Mouse (Mus musculus) urinary bladder, postnatal 4 days (tissue): ENCODE data around the gene Sh3bp1.

Experiments
- DNase-seq, 2 experiments: peaks; one replicate each; pipeline ENCODE4 v3.0.0; 2021 to 2022; ENCODE audit warnings: low spot score in 2 of 2

The Sh3bp1 gene

GRCm38 (mm10) chr15:78915660-78916017 is 16.1 kb downstream of the Sh3bp1 start:
- peak in 1 of 2 experiments; percentile 53 for DNase-seq

DNA sequence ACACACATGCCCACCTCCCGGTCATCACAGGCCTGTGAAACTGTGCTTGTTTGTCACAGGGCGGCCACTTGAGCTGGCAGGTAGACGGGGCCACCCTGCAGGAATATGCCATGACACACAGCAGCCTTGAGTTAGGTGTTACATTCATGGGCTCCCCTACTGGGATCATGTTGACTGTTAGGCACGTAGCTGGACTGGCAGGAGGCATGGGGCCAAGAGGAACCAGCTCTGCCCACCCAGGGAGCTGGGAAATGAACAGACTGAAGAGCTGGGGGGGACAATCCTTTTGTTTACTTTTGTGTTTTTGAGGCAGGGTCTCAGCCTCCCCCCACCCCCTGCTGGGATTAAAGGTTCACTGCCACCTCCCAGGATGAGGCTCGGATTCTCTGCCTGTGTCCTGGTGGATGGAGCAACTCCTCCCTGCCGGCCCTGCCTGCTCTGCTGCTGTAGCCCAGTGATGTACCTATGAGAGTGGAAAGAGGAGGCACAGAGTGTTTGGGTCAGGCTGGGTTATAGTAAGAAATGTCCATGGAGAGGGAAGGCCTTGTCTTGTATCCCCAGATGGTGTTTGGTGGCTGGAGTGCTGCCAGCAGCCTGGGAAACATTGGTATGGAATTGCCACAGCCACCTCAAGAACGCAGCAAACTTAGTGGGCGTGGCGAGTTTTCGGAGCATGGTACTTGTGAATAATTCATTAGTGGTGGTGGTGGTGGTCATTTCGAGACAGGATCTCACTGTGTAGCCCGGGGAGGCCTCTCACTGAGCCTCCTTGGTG is 16.7 kb downstream of the Sh3bp1 start:
- no peak for DNase-seq

DNA sequence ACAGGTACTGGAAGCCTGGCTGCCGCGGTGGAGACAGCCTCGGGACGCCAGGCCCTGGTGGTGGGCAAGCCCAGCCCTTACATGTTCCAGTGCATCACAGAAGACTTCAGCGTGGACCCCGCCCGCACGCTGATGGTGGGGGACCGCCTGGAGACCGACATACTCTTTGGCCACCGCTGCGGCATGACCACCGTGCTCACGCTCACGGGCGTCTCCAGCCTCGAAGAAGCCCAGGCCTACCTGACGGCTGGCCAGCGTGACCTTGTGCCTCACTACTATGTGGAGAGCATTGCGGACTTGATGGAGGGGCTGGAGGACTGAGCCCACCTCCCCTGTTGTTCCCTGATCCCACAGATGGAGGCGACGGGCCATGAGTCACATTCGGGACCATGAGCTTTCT is 18.6 kb downstream of the Sh3bp1 start:
- DNase-seq = no peak

DNA sequence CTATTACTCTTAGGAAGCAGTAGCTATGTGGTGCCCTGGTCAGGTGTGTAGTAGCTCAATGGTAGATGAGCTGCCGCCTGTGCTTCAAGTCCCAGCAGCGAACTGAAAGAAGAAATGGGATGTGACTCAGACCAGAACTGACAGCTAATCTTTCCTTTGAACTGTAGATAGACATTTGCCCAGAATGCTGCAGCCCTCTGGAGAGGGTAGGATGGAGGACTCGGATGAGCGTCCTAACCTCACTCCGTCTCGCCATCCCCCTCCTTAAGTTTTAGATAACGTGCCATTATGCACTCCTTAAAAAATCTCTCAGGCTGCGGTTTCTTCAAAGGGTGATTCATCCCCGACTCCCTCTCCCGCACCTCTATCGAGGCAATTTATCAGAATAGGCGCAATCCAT is 20.3 kb downstream of the Sh3bp1 start:
- DNase-seq = no peak

- no peak for DNase-seq
Measured at GRCm38 (mm10) chr15:78922700-78923099, 23.1 kb downstream of the Sh3bp1 start.

DNA sequence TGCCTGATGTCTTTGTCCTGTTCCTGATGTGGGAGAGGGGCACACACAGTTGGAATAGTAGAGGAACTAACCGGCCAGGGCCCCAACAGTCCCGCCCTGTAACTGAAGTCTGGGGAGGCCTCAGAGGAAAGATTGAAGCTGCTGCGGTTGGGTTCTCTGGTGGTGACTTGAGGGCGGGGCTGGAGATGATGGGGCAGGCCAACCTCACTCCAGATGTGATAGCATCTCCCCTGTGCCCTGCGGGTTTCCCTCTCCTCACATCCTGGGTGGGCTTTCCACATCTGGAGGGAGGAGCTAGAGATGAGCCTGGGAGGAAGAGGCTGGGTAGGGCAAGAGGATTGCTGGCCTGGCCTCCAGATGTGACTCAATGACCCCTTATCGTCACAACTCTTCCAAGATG is 24.0 kb downstream of the Sh3bp1 start:
- no peak for DNase-seq

GRCm38 (mm10) chr15:78925129-78925528 is 25.6 kb downstream of the Sh3bp1 start:
- no peak for DNase-seq

- DNase-seq = peak; percentile 91 to 93
Measured at GRCm38 (mm10) chr15:78926021-78926919, 26.7 kb downstream of the Sh3bp1 start, which contains the start of gene Lgals1. Gene Lgals1 (plus strand): TSS chr15:78926725.

GRCm38 (mm10) chr15:78927021-78927787 is 27.6 kb downstream of the Sh3bp1 start:
- peak in 1 of 2 experiments; percentile 36 for DNase-seq

GRCm38 (mm10) chr15:78927788-78928457 is 28.4 kb downstream of the Sh3bp1 start:
- peak; percentile 81 to 83 for DNase-seq

DNA sequence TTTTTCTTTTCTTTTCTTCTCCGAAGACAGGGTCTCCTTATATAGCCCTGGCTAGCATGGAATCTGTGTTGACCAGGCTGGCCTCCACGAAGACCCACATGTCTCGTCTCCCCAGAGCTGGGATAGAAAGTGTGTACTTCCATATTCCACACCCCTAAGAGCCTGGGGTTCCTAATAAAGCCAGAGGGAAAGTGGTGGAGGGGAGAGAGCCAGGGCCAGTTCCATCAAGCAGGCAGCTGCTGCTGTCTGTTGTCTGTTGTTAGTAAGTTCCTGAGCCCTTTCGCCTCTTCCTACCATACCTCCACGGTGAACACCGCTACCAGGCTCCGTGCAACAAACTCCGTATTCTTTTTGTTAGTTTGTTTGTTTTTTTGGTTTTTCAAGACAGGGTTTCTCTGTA is 29.0 kb downstream of the Sh3bp1 start:
- DNase-seq = no peak

DNA sequence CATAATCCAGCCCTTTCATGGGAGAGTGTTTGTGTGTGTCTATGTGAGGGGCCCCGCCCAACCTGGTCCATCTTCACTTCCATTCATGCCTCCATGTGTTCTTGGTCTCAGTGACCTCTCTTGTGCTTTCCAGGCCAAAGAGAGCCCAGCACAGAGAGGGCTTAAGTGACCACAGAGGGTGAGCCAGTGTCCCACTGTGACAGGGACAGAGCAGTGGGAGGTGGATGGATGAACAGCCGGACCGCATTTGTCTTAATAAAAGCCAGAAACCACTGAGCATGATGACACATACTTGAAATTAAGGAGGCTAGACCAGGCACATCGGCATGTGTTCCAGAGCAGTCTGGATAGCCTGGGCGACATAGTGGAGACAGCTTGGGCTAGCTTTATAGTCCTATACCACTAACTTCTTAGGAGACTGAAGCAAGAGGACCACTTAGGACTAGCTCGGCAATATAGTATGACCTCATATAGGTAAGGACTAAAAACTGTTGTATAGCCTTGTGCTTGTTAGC is 30.7 kb downstream of the Sh3bp1 start:
- no peak for DNase-seq

DNA sequence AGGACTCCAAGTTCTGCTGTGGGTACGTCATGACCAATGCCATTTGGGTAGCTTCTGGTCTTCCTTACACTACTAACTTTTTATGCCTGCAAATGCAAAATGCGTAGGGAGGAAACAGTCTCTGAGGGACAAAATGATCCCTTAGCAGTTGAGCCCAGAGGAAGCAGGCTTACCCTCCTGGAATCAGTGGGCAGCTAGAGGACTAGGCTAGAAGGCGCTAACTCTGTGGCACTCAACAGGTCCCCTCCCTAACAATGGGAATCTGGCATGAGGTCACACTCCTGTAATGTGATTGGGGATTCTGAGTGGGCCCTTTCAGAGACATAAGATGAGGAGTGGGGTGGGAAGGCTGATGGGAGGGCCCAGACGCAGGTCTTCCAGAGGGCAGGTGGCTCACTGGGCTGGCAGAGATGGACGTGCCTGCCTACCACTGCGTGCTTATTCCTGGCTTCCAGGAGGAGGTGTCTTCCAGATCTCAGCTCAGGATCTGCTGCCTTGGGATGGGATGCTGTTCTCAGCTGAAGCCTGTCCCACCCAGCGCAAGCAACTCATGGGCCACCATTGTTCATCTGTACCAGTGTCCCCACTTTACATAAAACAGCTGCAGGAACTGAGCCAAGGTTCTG is 31.3 kb downstream of the Sh3bp1 start:
- DNase-seq = no peak

DNA sequence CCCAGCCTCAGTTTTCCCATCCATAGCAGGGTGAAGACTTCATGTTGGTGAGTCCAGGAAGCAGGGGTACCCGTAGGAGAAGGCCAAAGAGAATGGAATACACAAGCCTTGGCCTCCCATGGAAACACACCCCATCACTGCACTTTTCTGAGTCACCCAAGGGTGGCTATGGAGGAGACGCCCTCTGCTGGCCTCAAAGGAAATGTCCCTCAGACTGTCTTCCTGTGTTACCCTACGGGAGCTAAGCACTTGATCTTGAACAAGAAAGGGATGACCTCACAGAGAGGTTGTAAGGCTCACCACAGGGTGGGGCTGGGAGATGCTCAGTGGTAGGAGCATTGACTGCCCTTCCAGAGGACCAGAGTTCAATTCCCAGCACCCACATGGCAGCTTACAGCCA is 32.0 kb downstream of the Sh3bp1 start:
- no peak for DNase-seq

GRCm38 (mm10) chr15:78934784-78935320 is 35.3 kb downstream of the Sh3bp1 start, which contains the start of gene Nol12:
Gene Nol12 (plus strand): TSS chr15:78934933.
- peak; percentile 75 to 79 for DNase-seq

- no peak for DNase-seq
Measured at GRCm38 (mm10) chr15:78936403-78936802, 36.8 kb downstream of the Sh3bp1 start.

- no peak for DNase-seq
Measured at GRCm38 (mm10) chr15:78937311-78937710, 37.7 kb downstream of the Sh3bp1 start.

DNA sequence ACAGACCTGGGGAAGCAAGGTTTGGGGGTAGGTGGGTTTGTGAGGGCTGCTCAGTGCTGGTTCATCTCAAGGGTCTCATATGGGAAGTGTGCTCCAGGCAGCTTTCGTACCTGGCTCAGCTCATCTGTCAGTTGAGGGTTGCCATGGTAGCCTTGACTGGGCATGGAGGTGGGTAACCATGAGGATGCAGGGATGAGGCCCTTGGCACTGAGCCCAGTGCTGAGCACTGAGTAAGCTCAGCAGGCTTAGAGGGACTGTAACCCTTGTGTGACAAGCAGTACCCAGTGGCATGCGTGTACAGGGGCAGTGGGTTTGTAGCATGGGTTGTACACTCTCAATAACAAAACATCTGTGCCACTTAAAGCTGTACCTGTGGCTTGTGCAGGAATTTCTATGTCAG is 38.4 kb downstream of the Sh3bp1 start:
- no peak for DNase-seq

DNA sequence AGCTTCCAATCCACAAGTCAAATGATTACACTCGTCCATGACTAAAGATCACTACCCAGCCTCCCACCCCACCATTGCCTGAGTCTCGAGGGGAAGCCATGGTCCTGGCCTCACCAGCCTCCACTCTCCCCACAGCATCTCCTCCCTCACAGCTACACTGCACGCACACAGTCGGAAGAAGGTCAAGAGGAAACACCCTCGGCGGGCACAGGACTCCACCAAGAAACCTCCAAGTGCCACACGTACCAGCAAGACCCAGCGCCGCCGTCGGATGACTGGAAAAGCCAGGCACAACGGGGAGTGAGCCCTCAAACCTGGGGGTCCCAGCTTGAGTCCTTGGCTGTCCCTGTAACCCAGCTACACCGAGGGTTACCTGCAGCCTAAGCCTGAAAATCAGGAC is 40.8 kb downstream of the Sh3bp1 start:
- no peak for DNase-seq

DNA sequence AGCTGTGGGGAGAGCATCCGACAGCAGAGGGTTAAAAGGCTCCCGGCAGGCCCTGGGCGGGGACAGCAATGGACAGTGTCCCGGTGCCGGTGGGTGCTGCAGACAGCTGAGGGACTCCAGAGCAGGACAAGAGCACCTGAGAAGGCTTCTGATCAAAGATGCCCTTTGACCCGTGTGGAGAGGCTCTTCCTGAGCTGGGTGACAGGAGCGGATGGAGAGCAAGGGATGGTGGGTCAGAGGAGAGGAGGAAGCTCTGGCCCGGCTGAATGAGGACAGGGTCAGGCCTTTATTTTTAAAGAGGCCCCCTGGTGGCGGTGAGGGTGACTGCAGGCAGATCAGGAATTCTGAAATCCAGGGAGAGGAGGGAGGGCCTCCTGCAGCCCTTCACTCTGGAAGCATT is 43.1 kb downstream of the Sh3bp1 start:
- peak; percentile 67 to 86 for DNase-seq
